Mouse (Mus musculus): ENCODE data around the gene Rps15. TPM values are rescaled to one million over a fixed set of nuclear protein-coding genes. Genes with fewer than 3 reads are reported as not detected.

Rps15 gene
- polyA plus RNA-seq, 2 experiments = 805 to 2,097 TPM

DNA sequence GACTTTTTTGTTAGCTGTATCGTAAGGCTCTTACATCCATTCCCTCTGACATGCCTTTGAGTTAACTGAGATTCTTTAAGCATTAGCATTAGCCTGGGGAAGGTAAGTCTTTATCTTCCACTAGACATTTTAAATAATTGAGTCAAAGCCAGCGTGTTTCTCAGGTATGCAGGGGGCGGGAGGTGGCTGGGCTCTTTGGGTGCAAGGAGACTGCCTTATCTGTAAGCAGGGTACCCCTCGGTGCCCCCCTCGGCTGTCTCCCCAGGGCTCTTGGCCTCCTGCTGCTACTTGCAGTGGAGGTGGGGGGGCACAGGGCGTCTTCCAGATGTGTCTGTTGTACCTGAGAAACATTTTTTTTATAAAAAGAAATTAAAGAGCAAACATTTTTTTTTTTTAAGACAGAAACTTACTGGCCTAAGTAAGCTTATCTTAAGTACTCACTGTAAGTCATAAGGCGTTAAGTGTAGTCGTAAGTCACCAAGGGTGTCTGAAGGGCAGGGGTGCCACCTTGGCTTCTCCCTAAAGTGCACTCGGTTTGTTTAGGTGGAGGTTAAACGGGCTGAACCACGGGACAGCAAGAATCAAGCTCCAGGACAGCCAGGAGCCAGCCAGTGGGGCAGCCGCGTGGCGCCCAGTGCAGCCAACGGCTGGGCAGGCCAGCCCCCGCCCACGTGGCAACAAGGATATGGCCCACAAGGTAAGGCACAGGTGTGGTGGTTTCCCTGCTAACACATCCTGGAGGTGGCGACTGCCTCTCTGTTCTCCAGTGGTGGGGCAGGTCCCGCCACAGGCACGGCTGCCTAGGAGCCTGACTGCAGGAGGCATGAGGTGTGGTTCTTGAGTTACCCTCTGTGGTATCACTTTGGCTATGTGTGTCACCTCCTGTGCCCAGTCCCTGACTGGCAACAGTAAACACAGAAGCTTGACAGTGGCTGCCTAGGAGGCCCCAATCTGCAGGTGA, 9.5 kb upstream of the Rps15 start:
- H3K4me1 ChIP-seq (replicated peaks; ENCODE audit: control insufficient read depth in 2 of 2, insufficient read depth in 2 of 2, low read length in 1 of 2) = no peaks in the 10 kb centered on the region
- H3K36me3 ChIP-seq (replicated peaks; ENCODE audit: control insufficient read depth, insufficient read depth, low read depth) = peaks cover 85% of the 10 kb centered on the region
- H3K9me3 ChIP-seq (ENCODE audit: control insufficient read depth, low read length) = no peaks in the 10 kb centered on the region
- no peak overlapping the region for H3K9ac ChIP-seq (replicated peaks)
- no peaks in the 10 kb centered on the region for H3K27me3 ChIP-seq (ENCODE audit: control insufficient read depth, insufficient read depth, low read length)
- TF ChIP-seq CTCF (IDR thresholded peaks at IDR 0.05; ENCODE audit: low read depth) (no peak), EP300 (IDR thresholded peaks at IDR 0.05; ENCODE audit: low read depth) (no peak)
- DNase-seq (ENCODE audit: low read depth in 3 of 3, low spot score in 3 of 3) (no peak), ATAC-seq (ENCODE audit: insufficient read depth) (no peak)
- H3K27ac ChIP-seq = no peak overlapping the region
- H3K4me2 ChIP-seq (ENCODE audit: low read depth) = no peak overlapping the region
- H3K4me3 ChIP-seq (ENCODE audit: insufficient read depth in 1 of 2, low read depth in 2 of 2, low read length in 2 of 2) = no peak overlapping the region
- 80% methylated on average over 20 of the region's 20 CpGs for WGBS (ENCODE audit: insufficient replicate concordance)

GRCm38 (mm10) chr10:80285222-80286070, 6.8 kb upstream of the Rps15 start:
- H3K36me3 ChIP-seq (replicated peaks; ENCODE audit: control insufficient read depth, insufficient read depth, low read depth) = peaks cover 65% of the 10 kb centered on the region
- no peak for TF ChIP-seq EP300 (IDR thresholded peaks at IDR 0.05; ENCODE audit: low read depth)
- no peak for TF ChIP-seq CTCF (IDR thresholded peaks at IDR 0.05; ENCODE audit: low read depth)
- H3K9ac ChIP-seq (replicated peaks) = no peak overlapping the region
- 79% methylated on average over 10 of the region's 15 CpGs for WGBS (ENCODE audit: insufficient replicate concordance)
- no peaks in the 10 kb centered on the region for H3K9me3 ChIP-seq (ENCODE audit: control insufficient read depth, low read length)
- no peak overlapping the region for H3K4me2 ChIP-seq (ENCODE audit: low read depth)
- no peak for ATAC-seq (ENCODE audit: insufficient read depth)
- H3K27ac ChIP-seq = no peak overlapping the region
- H3K27me3 ChIP-seq (ENCODE audit: control insufficient read depth, insufficient read depth, low read length) = no peaks in the 10 kb centered on the region
- no peaks in the 10 kb centered on the region for H3K4me1 ChIP-seq (replicated peaks; ENCODE audit: control insufficient read depth in 2 of 2, insufficient read depth in 2 of 2, low read length in 1 of 2)
- DNase-seq (ENCODE audit: low read depth in 3 of 3, low spot score in 3 of 3) = no peak
- no peak overlapping the region for H3K4me3 ChIP-seq (ENCODE audit: insufficient read depth in 1 of 2, low read depth in 2 of 2, low read length in 2 of 2)

GRCm38 (mm10) chr10:80288097-80288496, 4.2 kb upstream of the Rps15 start:
- H3K9me3 ChIP-seq (ENCODE audit: control insufficient read depth, low read length) = no peaks in the 10 kb centered on the region
- WGBS (ENCODE audit: insufficient replicate concordance) = 89% methylated on average over 12 of the region's 12 CpGs
- no peak for ATAC-seq (ENCODE audit: insufficient read depth)
- H3K36me3 ChIP-seq (replicated peaks; ENCODE audit: control insufficient read depth, insufficient read depth, low read depth) = peaks cover 44% of the 10 kb centered on the region
- H3K27ac ChIP-seq = no peak overlapping the region
- H3K27me3 ChIP-seq (ENCODE audit: control insufficient read depth, insufficient read depth, low read length) = no peaks in the 10 kb centered on the region
- no peak overlapping the region for H3K4me2 ChIP-seq (ENCODE audit: low read depth)
- no peak for DNase-seq (ENCODE audit: low read depth in 3 of 3, low spot score in 3 of 3)
- no peak overlapping the region for H3K4me3 ChIP-seq (ENCODE audit: insufficient read depth in 1 of 2, low read depth in 2 of 2, low read length in 2 of 2)
- no peak for TF ChIP-seq CTCF (IDR thresholded peaks at IDR 0.05; ENCODE audit: low read depth)
- no peak overlapping the region for H3K9ac ChIP-seq (replicated peaks)
- peaks cover 4% of the 10 kb centered on the region in 2 experiments for H3K4me1 ChIP-seq (replicated peaks; ENCODE audit: control insufficient read depth in 2 of 2, insufficient read depth in 2 of 2, low read length in 1 of 2)

- TF ChIP-seq CTCF (IDR thresholded peaks at IDR 0.05; ENCODE audit: low read depth) = peak; percentile 48
- no peak for TF ChIP-seq EP300 (IDR thresholded peaks at IDR 0.05; ENCODE audit: low read depth)
- WGBS (ENCODE audit: insufficient replicate concordance) = 72% methylated on average over 8 of the region's 8 CpGs
Measured at GRCm38 (mm10) chr10:80288657-80289056, 3.6 kb upstream of the Rps15 start.

DNA sequence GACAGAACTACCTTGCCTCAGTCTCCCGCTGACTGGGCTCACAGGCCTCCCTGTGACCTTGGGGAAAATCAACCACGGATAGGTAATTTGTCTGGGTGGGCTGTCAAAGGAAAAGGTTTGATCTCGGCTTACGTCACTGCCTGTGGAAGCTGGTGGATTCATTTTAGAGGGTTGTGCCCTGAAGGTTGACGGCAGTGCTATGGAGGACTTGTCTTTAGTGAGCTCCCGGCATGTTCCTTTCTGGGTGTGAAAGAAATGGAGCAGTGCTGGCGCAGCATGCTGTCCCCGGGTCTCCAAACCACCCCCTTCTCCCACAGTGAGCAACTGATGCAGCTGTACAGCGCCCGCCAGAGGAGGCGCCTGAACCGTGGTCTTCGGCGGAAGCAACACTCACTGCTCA, 1.1 kb downstream of the Rps15 start:
- 9% methylated on average over 14 of the region's 14 CpGs for WGBS (ENCODE audit: insufficient replicate concordance)
- Histone ChIP-seq H3K4me3 (ENCODE audit: insufficient read depth in 1 of 2, low read depth in 2 of 2, low read length in 2 of 2) (peak overlapping the region; percentile 87 to 91), H3K36me3 (replicated peaks; ENCODE audit: control insufficient read depth, insufficient read depth, low read depth) (peaks cover 16% of the 10 kb centered on the region), H3K9ac (replicated peaks) (peak overlapping the region; percentile 99), H3K9me3 (ENCODE audit: control insufficient read depth, low read length) (no peaks in the 10 kb centered on the region), H3K4me2 (ENCODE audit: low read depth) (peak overlapping the region; percentile 84), H3K27ac (peak overlapping the region; percentile 79), H3K27me3 (ENCODE audit: control insufficient read depth, insufficient read depth, low read length) (peaks cover 15% of the 10 kb centered on the region), H3K4me1 (replicated peaks; ENCODE audit: control insufficient read depth in 2 of 2, insufficient read depth in 2 of 2, low read length in 1 of 2) (peaks cover 9 to 19% of the 10 kb centered on the region in 2 experiments)
- DNase-seq (ENCODE audit: low read depth in 3 of 3, low spot score in 3 of 3) = no peak
- TF ChIP-seq CTCF (IDR thresholded peaks at IDR 0.05; ENCODE audit: low read depth) (peak; percentile 30; the same call in 1 of the 2 replicates), EP300 (IDR thresholded peaks at IDR 0.05; ENCODE audit: low read depth) (no peak)
- no peak for ATAC-seq (ENCODE audit: insufficient read depth)

More at GRCm38 (mm10) chr10:80288657-80289056, 3.6 kb upstream of the Rps15 start:
- Histone ChIP-seq H3K4me1 (replicated peaks; ENCODE audit: control insufficient read depth in 2 of 2, insufficient read depth in 2 of 2, low read length in 1 of 2) (peaks cover 6 to 7% of the 10 kb centered on the region in 2 experiments), H3K4me2 (ENCODE audit: low read depth) (no peak overlapping the region), H3K9me3 (ENCODE audit: control insufficient read depth, low read length) (no peaks in the 10 kb centered on the region), H3K9ac (replicated peaks) (no peak overlapping the region), H3K36me3 (replicated peaks; ENCODE audit: control insufficient read depth, insufficient read depth, low read depth) (peaks cover 43% of the 10 kb centered on the region), H3K27ac (no peak overlapping the region), H3K4me3 (ENCODE audit: insufficient read depth in 1 of 2, low read depth in 2 of 2, low read length in 2 of 2) (no peak overlapping the region), H3K27me3 (ENCODE audit: control insufficient read depth, insufficient read depth, low read length) (no peaks in the 10 kb centered on the region)
- DNase-seq (ENCODE audit: low read depth in 3 of 3, low spot score in 3 of 3) (no peak), ATAC-seq (ENCODE audit: insufficient read depth) (no peak)

Measured in liver, embryonic 14.5 days (tissue).